Mouse (Mus musculus): ENCODE data around the gene Klf13.

- TF ChIP-seq CTCF (IDR thresholded peaks at IDR 0.05; ENCODE audit: control insufficient read depth, insufficient read depth, insufficient read length) (no peak), MAX (IDR thresholded peaks at IDR 0.05) (no peak)
Observed at GRCm38 (mm10) chr7:63955440-63955839, 16.7 kb upstream of the Klf13 start.
